Mouse (Mus musculus) thymus, postnatal 36 days (tissue): Measurements from ENCODE around the gene Smim26.
"Not testable (repeated sequence)": the region's sequence is repeated elsewhere in the genome, so short reads cannot be mapped to it uniquely, and the experiment has no call there.

Source experiments
- DNase-seq, 2 experiments: peaks; one replicate each; pipeline ENCODE4 v3.0.0; 2022; ENCODE audit warnings: mixed read lengths in 2 of 2

The Smim26 gene

GRCm38 (mm10) chr2:144593951-144594651 lies at the start of gene Smim26:
Gene Smim26, plus strand, starts transcription at chr2:144594054.
- peak; percentile 70 to 74 for DNase-seq

GRCm38 (mm10) chr2:144544630-144545029 lies 49.2 kb upstream of the Smim26 start:
- no peak for DNase-seq

GRCm38 (mm10) chr2:144545061-144545460 lies 48.8 kb upstream of the Smim26 start:
- DNase-seq: no peak

- DNase-seq: no peak
Observed at GRCm38 (mm10) chr2:144545481-144545880, 48.4 kb upstream of the Smim26 start.

GRCm38 (mm10) chr2:144547559-144547958 lies 46.3 kb upstream of the Smim26 start:
- DNase-seq: no peak

- peak; percentile 45 to 51 for DNase-seq
Observed at GRCm38 (mm10) chr2:144550529-144550928, 43.3 kb upstream of the Smim26 start, which contains the start of gene Rbbp9. Gene Rbbp9, minus strand, starts transcription at chr2:144550869.

GRCm38 (mm10) chr2:144553905-144554304 lies 39.9 kb upstream of the Smim26 start:
- DNase-seq: no peak

- DNase-seq: peak in 1 of 2 experiments; percentile 2
Observed at GRCm38 (mm10) chr2:144555286-144555819, 38.5 kb upstream of the Smim26 start.

GRCm38 (mm10) chr2:144555820-144556552 lies 37.9 kb upstream of the Smim26 start, which contains the start of gene Sec23b:
Gene Sec23b, plus strand, starts transcription at chr2:144556229.
- DNase-seq: peak; percentile 95

- peak in 1 of 2 experiments; percentile 4 for DNase-seq
Observed at GRCm38 (mm10) chr2:144588723-144589122, 5.1 kb upstream of the Smim26 start.

GRCm38 (mm10) chr2:144593036-144593435 lies 818 bp upstream of the Smim26 start:
- not testable (repeated sequence) for DNase-seq

GRCm38 (mm10) chr2:144598006-144598405 lies 4.2 kb downstream of the Smim26 start:
- no peak for DNase-seq

- peak; percentile 85 for DNase-seq
Observed at GRCm38 (mm10) chr2:144599831-144600687, 6.2 kb downstream of the Smim26 start, which contains the start of gene Dtd1. Gene Dtd1, plus strand, starts transcription at chr2:144599897.

GRCm38 (mm10) chr2:144601576-144601975 lies 7.7 kb downstream of the Smim26 start:
- no peak for DNase-seq

GRCm38 (mm10) chr2:144613956-144614355 lies 20.1 kb downstream of the Smim26 start:
- DNase-seq: no peak

GRCm38 (mm10) chr2:144617074-144617874 lies 23.4 kb downstream of the Smim26 start:
- DNase-seq: no peak

- DNase-seq: no peak
Observed at GRCm38 (mm10) chr2:144621491-144621890, 27.6 kb downstream of the Smim26 start.

GRCm38 (mm10) chr2:144633551-144633950 lies 39.7 kb downstream of the Smim26 start:
- DNase-seq: no peak

GRCm38 (mm10) chr2:144634231-144634630 lies 40.4 kb downstream of the Smim26 start:
- DNase-seq: no peak

GRCm38 (mm10) chr2:144634729-144635128 lies 40.9 kb downstream of the Smim26 start:
- DNase-seq: no peak

- peak; percentile 40 to 46 for DNase-seq
Observed at GRCm38 (mm10) chr2:144635644-144636320, 41.9 kb downstream of the Smim26 start.
